Mouse (Mus musculus) inflammation-experienced regulatory T-cells, adult 6 months (primary cell): ENCODE measurements at regions not wholly inside any gene's neighbourhood (a gene's known extent, or its start where the extent isn't known, plus 50 kb on each side); places are given as distances from the start of the nearest gene placed in this dataset.
"Not testable (repeated sequence)": the region's sequence is repeated elsewhere in the genome, so short reads cannot be mapped to it uniquely, and the experiment has no call there.

Experiments used
- ATAC-seq: one replicate; pipeline ENCODE4 v1.8.0; 2017

- no peak for ATAC-seq
Measured at GRCm38 (mm10) chr1:43305349-43306278, 108.8 kb upstream of the Fhl2 start.

GRCm38 (mm10) chr1:43310711-43311695 lies 114.2 kb upstream of the Fhl2 start:
- ATAC-seq = peak; percentile 52

- ATAC-seq = not testable (repeated sequence)
Measured at GRCm38 (mm10) chr1:43316331-43316730, 119.5 kb upstream of the Fhl2 start.

GRCm38 (mm10) chr1:43317076-43317871 lies 120.5 kb upstream of the Fhl2 start:
- no peak for ATAC-seq

- ATAC-seq = not testable (repeated sequence)
Measured at GRCm38 (mm10) chr1:43333488-43333887, 110.9 kb upstream of the Nck2 start.

- ATAC-seq = no peak
Measured at GRCm38 (mm10) chr1:43337168-43337784, 107.1 kb upstream of the Nck2 start.

GRCm38 (mm10) chr1:43338096-43338915 lies 106.1 kb upstream of the Nck2 start:
- ATAC-seq = no peak

- ATAC-seq = no peak
Measured at GRCm38 (mm10) chr1:43342848-43343247, 101.5 kb upstream of the Nck2 start.

GRCm38 (mm10) chr1:43343410-43343809 lies 101.0 kb upstream of the Nck2 start:
- ATAC-seq = no peak

- no peak for ATAC-seq
Measured at GRCm38 (mm10) chr1:43344001-43344400, 100.4 kb upstream of the Nck2 start.

GRCm38 (mm10) chr1:43347152-43347551 lies 97.2 kb upstream of the Nck2 start:
- no peak for ATAC-seq

GRCm38 (mm10) chr1:43349966-43350365 lies 94.4 kb upstream of the Nck2 start:
- ATAC-seq = no peak

GRCm38 (mm10) chr1:43358191-43358590 lies 86.2 kb upstream of the Nck2 start:
- ATAC-seq = no peak

GRCm38 (mm10) chr1:43359662-43360061 lies 84.7 kb upstream of the Nck2 start:
- no peak for ATAC-seq

- ATAC-seq = peak; percentile 36
Measured at GRCm38 (mm10) chr1:43360291-43360690, 84.1 kb upstream of the Nck2 start.

GRCm38 (mm10) chr1:43360741-43361140 lies 83.6 kb upstream of the Nck2 start:
- no peak for ATAC-seq

GRCm38 (mm10) chr1:43361455-43361863 lies 82.9 kb upstream of the Nck2 start:
- peak; percentile 78 for ATAC-seq

GRCm38 (mm10) chr1:43362136-43362535 lies 82.2 kb upstream of the Nck2 start:
- peak; percentile 38 for ATAC-seq

- no peak for ATAC-seq
Measured at GRCm38 (mm10) chr1:43363178-43363577, 81.2 kb upstream of the Nck2 start.

- ATAC-seq = no peak
Measured at GRCm38 (mm10) chr1:43366433-43366832, 77.9 kb upstream of the Nck2 start.
